Mouse (Mus musculus) spleen, adult 2 months (tissue): ENCODE data around the gene Hipk1.

Experiments used
- CTCF ChIP-seq: fragments of 200-500 bp; IDR thresholded peaks from 2 replicates; pipeline ENCODE4 v1.5.1; 2011; ENCODE audit warnings: mild to moderate bottlenecking, inconsistent platforms; ENCODE audit not compliant: insufficient read depth, insufficient read length, insufficient replicate concordance; ENCODE audit errors: extremely low read depth
- POLR2A ChIP-seq: fragments of 200-500 bp; IDR thresholded peaks from 2 replicates; pipeline ENCODE4 v1.6.1; 2011; ENCODE audit warnings: low read depth, low read length, inconsistent platforms

GRCm38 (mm10) chr3:103740342-103740741, 51.0 kb downstream of the Hipk1 start:
- no peak for TF ChIP-seq POLR2A
- no peak for TF ChIP-seq CTCF
